Mouse (Mus musculus) frontal cortex, postnatal 10 days (tissue): ENCODE results near the gene Klf7.
"Not testable (repeated sequence)": the region's sequence is repeated elsewhere in the genome, so short reads cannot be mapped to it uniquely, and the experiment has no call there.

Experiments used
- DNase-seq, 2 experiments: peaks; one replicate each; pipeline ENCODE4 v3.0.0; 2022; ENCODE audit warnings: low spot score in 2 of 2, mixed read lengths in 1 of 2

The Klf7 gene

GRCm38 (mm10) chr1:64121559-64122465 is at the start of gene Klf7:
Gene Klf7, minus strand, starts transcription at chr1:64122282.
- peak; percentile 98 to 100 for DNase-seq

- DNase-seq = no peak
These were observed 42.5 kb upstream of the Klf7 start for GRCm38 (mm10) chr1:64164526-64165062.

DNA sequence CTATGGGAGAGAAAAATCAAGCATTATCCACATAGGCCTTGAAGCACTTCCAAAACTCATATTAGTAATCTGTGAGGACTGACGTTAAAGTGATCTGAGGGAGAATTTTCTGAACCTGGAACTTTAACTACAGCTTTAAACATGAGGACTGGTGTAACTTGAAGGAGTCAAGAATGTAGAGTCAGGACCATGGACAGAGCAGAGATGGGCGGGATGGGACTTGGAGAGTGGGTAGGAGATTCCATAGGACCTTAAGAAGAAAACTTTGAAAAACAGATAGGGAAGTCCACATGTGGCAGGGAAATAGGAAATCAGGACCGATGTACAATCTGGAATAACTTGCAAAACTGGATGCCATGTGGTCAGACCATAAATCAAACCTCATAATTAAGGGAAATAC is 36.7 kb upstream of the Klf7 start:
- DNase-seq = no peak

- DNase-seq = no peak
These were observed 27.1 kb upstream of the Klf7 start for GRCm38 (mm10) chr1:64149185-64149584.

GRCm38 (mm10) chr1:64142691-64143445 is 20.8 kb upstream of the Klf7 start:
- no peak for DNase-seq

DNA sequence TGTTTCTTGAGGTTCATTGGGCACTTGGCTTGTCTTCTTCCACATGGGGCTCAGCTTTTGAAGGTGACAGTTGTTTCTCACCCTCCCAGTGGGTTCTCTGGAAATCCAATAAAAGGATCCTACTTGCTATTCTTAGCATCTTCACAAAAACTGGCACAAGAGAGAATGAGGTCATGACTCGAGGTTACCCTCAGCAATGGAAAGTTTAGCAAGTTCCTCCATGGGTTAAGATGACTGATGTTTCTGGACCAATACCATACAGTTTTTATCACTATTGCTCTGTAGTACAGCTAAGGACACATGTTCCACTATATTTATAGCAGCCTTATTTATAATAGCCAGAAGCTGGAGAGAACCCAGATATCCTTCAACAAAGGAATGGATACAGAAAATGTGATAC is 12.4 kb upstream of the Klf7 start:
- no peak for DNase-seq

DNA sequence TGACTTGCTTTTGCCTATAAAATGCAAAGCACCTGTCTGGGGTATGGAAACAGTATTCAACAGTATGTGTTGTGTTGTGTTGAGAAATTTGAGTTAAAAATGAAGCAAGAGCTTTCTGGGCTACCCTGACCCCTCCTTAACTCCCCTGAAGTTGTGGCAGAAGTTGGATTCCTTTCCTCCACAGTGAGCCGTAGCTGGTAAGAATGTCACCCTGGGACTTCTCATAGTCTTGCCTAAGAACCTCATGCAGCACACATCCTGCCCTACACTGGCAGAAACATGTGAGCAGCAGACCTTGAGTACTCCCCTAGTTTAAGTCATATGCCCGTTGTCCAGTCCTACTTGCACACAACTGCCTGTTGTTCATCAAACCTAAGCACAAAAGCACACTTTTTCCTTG is 4.7 kb upstream of the Klf7 start:
- DNase-seq = no peak

GRCm38 (mm10) chr1:64122466-64122830 is 366 bp upstream of the Klf7 start:
- DNase-seq = no peak

GRCm38 (mm10) chr1:64120811-64121515 is 1.1 kb downstream of the Klf7 start:
- peak; percentile 57 to 61 for DNase-seq

GRCm38 (mm10) chr1:64120421-64120810 is 1.7 kb downstream of the Klf7 start:
- peak; percentile 23 to 39 for DNase-seq

GRCm38 (mm10) chr1:64119851-64120250 is 2.2 kb downstream of the Klf7 start:
- DNase-seq = peak in 1 of 2 experiments; percentile 29

DNA sequence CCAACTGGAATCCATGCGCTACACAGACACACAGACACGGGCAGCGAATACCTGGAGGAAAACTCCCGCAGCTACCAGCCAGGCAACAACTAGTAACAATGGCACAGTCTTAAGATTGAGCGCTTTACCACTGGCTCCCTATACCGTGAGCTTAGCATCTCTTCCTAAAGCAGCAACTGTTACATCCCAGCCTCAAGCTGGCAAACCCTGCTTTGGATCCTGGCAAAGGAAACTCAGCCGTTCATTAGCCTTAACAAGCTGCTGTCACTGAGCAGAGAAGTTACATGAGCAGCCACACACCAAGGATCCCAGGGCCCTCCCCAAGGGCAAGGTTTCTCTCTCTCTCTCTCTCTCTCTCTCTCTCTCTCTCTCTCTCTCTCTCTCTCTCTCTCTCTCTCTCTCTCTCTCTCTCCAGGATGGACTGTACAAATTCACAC is 2.7 kb downstream of the Klf7 start:
- peak; percentile 22 to 30 for DNase-seq

DNA sequence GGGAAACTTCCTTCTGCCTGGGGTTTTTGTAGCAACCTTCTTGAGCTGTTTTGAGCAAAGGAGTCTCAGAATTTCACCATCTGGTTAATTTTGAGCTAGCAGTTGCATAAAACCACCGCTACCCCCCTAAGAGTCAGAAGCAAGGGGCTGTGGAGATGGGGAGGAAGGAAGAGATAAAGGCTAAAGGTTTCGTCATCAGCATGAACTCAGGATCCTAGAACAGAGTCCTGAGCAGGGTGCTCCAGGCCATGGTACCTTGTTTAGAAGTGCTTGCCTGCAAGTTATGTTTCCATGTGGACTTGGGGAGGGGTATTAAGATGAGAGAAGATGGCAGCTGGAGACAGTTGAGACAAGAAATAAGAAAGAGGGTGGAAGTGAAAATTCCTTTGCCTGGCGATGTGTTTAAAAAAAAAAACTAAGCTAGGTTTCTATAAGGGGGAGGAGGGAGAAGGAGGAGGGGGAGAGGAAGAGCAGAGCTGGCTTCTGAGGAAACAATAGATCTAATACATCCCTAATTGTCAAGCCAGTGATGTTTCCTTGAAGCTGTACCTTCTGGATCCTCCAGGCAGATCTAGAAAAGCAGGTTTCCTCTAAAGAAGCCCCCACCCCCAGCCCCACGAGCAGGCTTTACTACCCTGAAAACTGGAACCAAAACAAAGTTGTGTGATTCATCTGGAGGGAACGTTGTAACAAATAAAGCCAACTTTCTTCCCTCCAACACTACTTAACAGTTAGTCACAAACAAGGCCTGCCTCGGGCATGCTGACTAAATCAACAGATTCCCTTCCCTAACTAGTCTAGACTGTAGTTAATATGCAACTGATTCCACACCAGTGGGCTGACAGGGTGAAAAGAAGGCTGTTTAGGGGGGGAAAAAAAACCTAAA is 3.6 kb downstream of the Klf7 start:
- no peak for DNase-seq

GRCm38 (mm10) chr1:64117478-64118284 is 4.4 kb downstream of the Klf7 start:
- DNase-seq = no peak

DNA sequence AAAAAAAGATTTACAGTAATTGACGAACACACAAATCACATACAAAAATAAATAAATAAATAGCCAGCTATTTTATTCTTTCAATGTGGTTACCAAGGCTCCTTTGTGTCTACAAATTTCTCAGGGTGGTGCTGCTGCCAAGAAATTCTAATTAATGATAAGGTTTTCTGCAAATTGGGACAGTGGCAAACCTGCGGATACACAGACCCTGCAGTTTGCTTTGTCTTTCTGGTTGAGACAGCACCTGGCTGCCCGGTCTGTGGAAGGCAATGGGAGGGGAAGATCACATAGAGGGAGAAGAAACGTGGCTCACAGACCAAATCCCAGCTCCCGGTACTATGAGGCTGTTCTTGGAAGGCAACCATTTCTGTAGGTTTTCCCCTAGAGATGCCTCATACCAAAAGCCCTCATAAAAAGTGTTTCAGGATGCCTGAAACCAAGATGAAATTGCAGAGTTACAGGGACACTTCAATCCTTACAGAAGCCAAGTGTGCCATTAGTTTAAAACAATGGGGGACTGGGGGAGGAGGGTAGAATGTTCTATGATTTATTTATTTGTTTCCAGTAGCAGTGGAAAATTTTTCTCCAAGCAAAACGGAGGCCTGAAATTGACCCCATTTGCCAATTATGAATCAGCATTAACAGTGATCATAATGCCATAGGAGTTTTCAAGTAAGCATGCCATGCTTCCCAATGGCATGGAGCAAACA is 5.2 kb downstream of the Klf7 start:
- no peak for DNase-seq

DNA sequence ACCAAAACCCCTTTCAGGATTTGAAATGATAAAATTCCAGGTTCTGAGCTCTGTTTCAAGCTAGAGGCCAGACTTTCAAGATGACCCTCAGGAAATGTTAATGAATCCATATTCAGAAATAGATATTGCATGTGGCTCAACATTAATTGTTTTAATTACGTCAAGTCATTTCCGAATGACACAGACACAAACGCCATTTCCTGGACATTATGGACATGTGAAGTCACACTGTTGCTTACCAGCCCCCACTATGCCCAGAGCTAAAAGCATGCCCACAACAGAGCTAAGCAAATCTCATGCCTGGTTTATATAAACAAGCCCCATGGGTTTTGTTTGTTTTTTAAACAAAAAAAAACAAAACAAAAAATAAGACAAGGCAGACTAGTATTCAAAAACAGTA is 7.5 kb downstream of the Klf7 start:
- no peak for DNase-seq

- not testable (repeated sequence) for DNase-seq
These were observed 13.4 kb downstream of the Klf7 start for GRCm38 (mm10) chr1:64108653-64109052.

DNA sequence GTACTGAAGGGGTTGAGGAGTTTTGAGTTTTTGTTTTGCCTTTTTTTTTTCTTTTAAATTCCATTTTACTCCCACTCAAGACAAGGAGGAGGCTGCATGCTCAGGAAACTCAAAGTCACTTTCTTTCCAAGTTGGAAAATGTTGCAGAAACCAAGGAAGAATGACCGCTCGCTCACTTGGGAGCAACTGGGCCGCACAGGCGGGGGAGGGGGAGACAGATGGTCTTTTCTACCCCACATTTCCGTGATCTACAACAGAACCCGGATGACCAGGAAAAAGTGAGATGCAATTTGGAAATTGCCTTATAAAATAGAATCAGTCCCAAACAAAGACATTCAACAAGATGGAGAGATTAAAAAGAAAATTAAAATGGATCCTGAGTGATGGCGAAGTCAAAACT is 14.6 kb downstream of the Klf7 start:
- no peak for DNase-seq

GRCm38 (mm10) chr1:64106127-64106526 is 16.0 kb downstream of the Klf7 start:
- DNase-seq = no peak
